Mouse (Mus musculus) left cerebral cortex, postnatal 36 days (tissue): ENCODE measurements at regions not wholly inside any gene's neighbourhood (a gene's known extent, or its start where the extent isn't known, plus 50 kb on each side); places are given as distances from the start of the nearest gene placed in this dataset.
A peak's percentile ranks its signal among the peaks of the same experiment; 100 is the strongest.

ENCODE experiments used
- DNase-seq, 2 experiments: peaks; one replicate each; pipeline ENCODE4 v3.0.0; 2021 to 2022; ENCODE audit warnings: low spot score in 2 of 2, mixed read lengths in 1 of 2
- intact Hi-C: fragments of 180-260 bp; cut with DNase I; formaldehyde crosslinking; loops from one replicate; pipeline ENCODE4 v1.15.1; 2025

DNA sequence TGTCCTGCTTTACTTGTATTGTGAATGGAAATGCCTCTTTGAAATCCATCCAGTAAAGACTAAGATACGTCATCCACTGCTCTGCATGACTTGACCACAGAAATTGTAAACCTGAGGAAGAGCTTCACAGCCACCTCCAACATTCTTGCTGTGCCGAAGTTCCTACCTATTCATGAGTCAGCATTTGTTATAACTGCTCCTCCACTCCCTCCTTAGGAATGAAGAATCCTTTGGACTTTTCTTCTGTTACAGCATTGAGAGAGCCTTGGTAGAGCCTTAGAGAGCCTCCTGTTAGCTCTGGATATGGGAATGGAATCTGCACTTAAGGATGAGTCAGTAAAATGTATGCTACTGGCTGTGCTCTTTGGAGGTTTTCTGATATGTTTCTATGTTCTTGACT lies 750.5 kb upstream of the Gcfc2 start:
- intact Hi-C loops = no loop called here
- DNase-seq = no peak

DNA sequence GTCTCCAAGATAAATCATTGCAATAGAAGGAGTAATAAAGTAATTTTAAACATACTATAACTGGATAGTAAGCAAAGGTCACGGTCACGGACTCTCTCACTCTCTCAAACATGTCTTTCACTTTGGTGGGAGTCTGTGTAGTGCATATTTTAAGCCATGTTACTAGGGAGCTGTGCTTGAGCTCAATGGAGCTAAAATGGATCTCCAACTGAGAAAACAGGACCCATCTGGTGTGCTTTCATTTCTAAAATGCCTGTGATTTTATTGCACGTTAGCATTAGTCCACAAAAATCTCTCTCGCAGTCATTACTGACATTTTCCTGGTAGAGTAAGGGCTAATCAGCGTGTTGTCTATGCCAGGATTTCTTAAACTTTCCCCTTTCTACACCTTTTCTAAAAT lies 733.3 kb upstream of the Gcfc2 start:
- DNase-seq = no peak
- intact Hi-C loops = no loop called here

DNA sequence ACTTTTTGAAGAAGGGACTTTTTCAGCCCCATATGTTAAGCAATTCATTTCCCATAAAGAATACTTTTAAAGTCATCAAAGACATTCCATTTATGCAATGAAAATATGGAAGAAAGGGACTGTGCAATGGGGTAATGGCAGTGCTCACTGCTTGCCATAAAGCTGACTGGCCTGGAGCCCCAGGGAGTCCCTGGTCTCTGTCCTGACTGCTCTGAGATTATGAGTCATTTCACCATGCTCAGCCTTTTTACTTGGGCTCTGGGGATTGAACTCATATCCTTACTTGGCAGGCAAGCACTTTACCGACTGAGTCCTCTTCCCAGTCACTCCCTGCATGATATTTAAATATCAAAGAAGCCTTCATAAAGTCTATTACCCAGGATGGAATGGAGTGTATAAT lies 712.9 kb upstream of the Gcfc2 start:
- no peak for DNase-seq
- intact Hi-C loops = no loop called here

DNA sequence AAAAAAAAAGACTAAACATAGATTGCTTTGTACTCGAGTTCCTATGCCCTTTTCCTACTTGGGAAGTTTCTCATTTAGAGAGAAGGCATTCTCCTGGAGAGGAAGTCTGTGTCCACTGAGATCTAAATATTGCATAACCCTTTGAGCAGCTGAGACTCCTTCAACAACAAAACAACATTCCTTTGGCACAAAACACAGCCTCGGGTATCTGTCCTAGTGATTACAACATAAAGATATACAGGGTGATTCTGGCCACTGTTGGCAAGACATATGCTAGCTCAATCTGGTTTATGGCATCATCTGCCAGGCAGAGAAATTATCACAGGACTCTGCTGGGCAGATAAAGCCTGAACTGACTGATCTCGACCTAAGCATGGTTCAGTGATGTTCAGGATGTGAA lies 692.7 kb upstream of the Gcfc2 start:
- no peak for DNase-seq

DNA sequence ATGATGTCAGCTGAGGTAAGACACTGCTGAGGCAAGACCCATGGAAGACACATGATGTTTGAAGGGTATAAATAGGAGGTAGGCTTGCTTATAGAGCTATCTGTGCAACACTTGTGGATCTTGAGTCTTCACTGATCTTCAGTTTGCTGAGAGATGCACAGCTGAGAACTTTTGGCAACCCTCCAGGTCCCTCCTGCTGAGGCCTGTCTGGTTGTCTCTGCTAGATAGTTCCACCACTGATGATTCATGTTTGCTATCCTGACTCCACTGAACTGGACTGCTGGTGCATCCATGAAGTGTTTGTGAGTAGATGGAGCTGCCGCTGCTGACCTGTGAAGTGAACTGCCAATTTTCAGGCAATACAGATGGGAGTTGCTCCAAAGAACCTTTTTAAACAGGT lies 663.6 kb upstream of the Gcfc2 start:
- DNase-seq = peak in 1 of 2 experiments; percentile 10
- intact Hi-C loops = no loop called here

More for the DNA sequence above, 692.7 kb upstream of the Gcfc2 start:
- intact Hi-C loops = no loop called here
